Mouse (Mus musculus): Measurements from ENCODE around the gene Natd1. TPM values are rescaled to one million over a fixed set of nuclear protein-coding genes. Genes with fewer than 3 reads are reported as not detected.

The Natd1 gene
- polyA plus RNA-seq, 1 experiment from 2014 or later: 26.7 TPM

DNA sequence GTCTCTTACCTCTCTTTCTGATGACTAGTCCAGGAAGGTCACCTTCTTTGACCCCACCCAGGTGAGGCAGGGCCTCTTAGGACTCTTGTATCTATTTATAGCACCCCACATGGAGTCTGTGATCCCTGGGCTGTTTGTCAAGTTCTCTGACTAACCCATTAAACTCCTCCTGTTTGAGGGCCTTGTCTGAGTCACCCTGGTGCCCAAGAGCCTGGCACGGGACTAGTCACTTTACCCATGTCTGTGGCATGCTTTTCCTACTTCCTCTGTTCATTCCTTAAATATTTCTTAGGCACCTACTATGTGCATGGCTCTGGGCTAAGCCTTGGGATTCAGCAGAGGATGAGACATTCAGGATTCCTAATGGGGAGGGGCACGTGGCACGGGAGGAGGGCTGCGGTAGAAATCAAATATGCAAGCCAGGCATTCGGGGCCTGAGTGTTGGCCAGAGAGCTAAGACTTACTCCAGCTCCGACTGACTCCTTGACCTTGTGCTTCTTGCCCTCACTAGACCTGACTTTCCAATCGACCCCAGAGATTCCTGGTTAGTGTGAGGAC lies 16.3 kb upstream of the Natd1 start:
- no peaks in the 10 kb centered on the region for H3K9me3 ChIP-seq (replicated peaks)
- H3K27ac ChIP-seq: no peak overlapping the region
- no peaks in the 10 kb centered on the region for H3K36me3 ChIP-seq
- H3K4me3 ChIP-seq: peak overlapping the region; percentile 80
- H3K4me2 ChIP-seq (replicated peaks): peak overlapping the region; percentile 59
- 27% methylated on average over 7 of the region's 7 CpGs for WGBS
- peak overlapping the region; percentile 81 for H3K9ac ChIP-seq
- no peaks in the 10 kb centered on the region for H3K27me3 ChIP-seq
- peaks cover 34% of the 10 kb centered on the region for H3K4me1 ChIP-seq
- no peak for ATAC-seq (ENCODE audit: low FRiP score)

DNA sequence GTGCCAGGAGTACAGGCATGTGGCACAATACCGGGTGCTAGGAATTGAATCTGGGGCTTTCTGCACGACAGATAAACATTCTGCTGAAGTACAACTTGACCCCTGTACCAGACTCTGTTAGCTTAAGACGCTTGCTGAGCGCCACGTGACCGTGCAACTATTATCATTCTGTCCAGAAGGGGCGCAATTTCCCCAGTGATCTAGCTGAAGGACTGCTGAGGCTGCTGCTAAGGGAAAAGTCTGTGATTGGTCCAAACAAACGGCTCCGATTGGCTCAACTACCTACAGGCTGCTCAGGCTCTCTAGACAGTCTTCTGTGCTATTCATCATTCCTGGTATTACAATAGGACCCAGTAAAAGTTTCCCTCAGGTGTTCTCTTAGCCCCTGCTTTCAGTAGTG lies 12.7 kb upstream of the Natd1 start:
- ATAC-seq (ENCODE audit: low FRiP score): peak; percentile 64
- no peaks in the 10 kb centered on the region for H3K27me3 ChIP-seq
- no peak overlapping the region for H3K9ac ChIP-seq
- WGBS: under 1% methylated on average over 9 of the region's 9 CpGs
- H3K9me3 ChIP-seq (replicated peaks): no peaks in the 10 kb centered on the region
- H3K4me3 ChIP-seq: peak overlapping the region; percentile 26
- H3K4me2 ChIP-seq (replicated peaks): peak overlapping the region; percentile 50
- no peaks in the 10 kb centered on the region for H3K36me3 ChIP-seq
- peaks cover 12% of the 10 kb centered on the region for H3K4me1 ChIP-seq
- no peak overlapping the region for H3K27ac ChIP-seq

DNA sequence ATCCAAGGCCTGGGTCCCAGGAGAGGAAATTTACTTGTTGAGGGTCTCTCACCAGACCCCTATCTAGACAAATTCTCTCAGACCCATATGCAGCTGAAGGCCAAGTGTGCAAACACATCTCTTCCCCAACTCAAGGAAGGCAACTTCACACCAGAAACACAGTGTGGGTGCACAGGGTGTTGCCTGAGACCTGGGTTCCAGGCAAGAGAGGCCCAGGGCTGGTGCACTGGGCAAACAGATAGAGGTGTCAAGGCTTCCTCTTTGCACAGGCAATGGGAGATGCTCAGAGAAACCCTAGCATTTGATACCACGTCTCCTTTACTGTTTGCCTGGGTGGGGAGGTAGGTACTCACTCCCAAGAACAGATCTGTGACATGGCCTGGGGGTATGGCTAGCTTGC lies 10.4 kb upstream of the Natd1 start:
- Histone ChIP-seq H3K36me3 (0 out of 2 replicates have a peak, but pooled peaks cover 5% of the 10 kb centered on the region), H3K4me3 (no peak overlapping the region), H3K9ac (no peak overlapping the region), H3K9me3 (replicated peaks) (no peaks in the 10 kb centered on the region), H3K27me3 (no peaks in the 10 kb centered on the region), H3K4me1 (peaks cover 5% of the 10 kb centered on the region), H3K4me2 (replicated peaks) (no peak overlapping the region), H3K27ac (no peak overlapping the region)
- WGBS: 63% methylated on average over 1 of the region's 1 CpGs
- ATAC-seq (ENCODE audit: low FRiP score): no peak

DNA sequence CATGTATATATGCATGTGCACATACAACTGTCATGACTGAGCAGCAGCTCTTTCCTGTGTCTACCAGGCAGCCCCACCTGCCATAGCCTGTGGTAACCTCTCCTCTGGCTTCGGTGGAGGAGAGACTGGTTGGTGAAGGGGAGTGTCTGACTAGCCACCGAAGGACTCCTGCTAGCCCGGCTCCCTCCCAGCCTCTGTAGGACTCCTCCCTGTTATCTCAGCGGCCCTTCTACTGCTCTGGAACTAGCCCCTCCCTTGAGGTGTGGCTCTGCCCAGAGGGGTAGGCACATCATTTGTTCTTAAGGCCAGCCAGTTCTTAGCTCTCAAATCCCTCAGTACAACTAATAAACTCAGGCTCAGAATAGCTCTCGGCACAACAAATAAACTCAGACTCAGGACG lies 9.9 kb upstream of the Natd1 start:
- ATAC-seq (ENCODE audit: low FRiP score): no peak
- Histone ChIP-seq H3K27me3 (no peaks in the 10 kb centered on the region), H3K4me1 (peaks cover 5% of the 10 kb centered on the region), H3K9me3 (replicated peaks) (no peaks in the 10 kb centered on the region), H3K4me2 (replicated peaks) (no peak overlapping the region), H3K9ac (no peak overlapping the region), H3K27ac (no peak overlapping the region), H3K4me3 (no peak overlapping the region), H3K36me3 (0 out of 2 replicates have a peak, but pooled peaks cover 5% of the 10 kb centered on the region)
- 47% methylated on average over 6 of the region's 6 CpGs for WGBS

DNA sequence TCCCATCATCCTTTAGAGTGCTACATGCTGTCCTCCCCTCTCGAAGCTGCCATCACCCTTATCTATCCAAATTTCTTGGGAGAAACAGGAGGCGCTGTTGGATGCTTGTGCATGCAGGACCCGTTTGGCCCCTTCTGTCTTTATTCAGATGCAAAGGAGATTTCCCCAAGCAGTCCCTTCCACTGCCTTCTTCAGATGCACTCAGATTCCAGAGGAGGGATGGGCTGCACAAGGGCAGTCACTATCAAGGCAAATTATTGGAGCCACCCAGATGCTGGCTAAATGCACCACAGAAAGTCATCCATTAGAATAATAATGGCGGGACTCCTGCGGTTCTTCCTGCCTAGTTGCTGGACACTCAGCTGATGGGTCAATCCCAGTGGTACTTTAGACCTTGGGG lies 8.4 kb upstream of the Natd1 start:
- H3K27ac ChIP-seq: no peak overlapping the region
- no peak overlapping the region for H3K4me2 ChIP-seq (replicated peaks)
- peaks cover 5% of the 10 kb centered on the region for H3K4me1 ChIP-seq
- WGBS: 67% methylated on average over 5 of the region's 5 CpGs
- no peak for ATAC-seq (ENCODE audit: low FRiP score)
- H3K9me3 ChIP-seq (replicated peaks): no peaks in the 10 kb centered on the region
- 0 out of 2 replicates have a peak, but pooled peaks cover 5% of the 10 kb centered on the region for H3K36me3 ChIP-seq
- no peak overlapping the region for H3K4me3 ChIP-seq
- H3K27me3 ChIP-seq: no peaks in the 10 kb centered on the region
- no peak overlapping the region for H3K9ac ChIP-seq

DNA sequence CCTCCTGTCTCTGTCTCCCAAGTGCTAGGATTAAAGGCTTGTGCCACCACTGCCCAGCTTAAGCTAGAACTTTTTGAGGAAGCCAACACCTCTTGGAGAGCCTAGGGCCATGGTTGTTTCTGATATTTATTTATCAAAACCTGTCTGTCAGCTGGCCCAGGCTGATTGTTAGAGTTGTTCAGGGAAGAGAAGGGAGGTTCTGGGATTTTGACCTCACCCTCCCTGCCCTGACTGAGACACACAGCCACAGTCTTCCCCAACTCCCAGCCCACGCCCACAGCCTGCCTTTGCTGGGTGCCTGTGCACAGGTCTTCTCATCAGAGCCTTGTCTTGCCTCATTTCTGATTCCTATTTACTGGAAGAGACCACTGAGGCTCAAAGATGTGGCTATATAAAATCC lies 7.6 kb upstream of the Natd1 start:
- no peaks in the 10 kb centered on the region for H3K27me3 ChIP-seq
- H3K9me3 ChIP-seq (replicated peaks): no peaks in the 10 kb centered on the region
- 0 out of 2 replicates have a peak, but pooled peaks cover 5% of the 10 kb centered on the region for H3K36me3 ChIP-seq
- no peaks in the 10 kb centered on the region; the same call in 1 of the 2 replicates for H3K4me1 ChIP-seq
- ATAC-seq (ENCODE audit: low FRiP score): no peak
- 81% methylated on average over 1 of the region's 1 CpGs for WGBS
- no peak overlapping the region for H3K9ac ChIP-seq
- H3K4me3 ChIP-seq: no peak overlapping the region
- no peak overlapping the region for H3K4me2 ChIP-seq (replicated peaks)
- H3K27ac ChIP-seq: no peak overlapping the region

DNA sequence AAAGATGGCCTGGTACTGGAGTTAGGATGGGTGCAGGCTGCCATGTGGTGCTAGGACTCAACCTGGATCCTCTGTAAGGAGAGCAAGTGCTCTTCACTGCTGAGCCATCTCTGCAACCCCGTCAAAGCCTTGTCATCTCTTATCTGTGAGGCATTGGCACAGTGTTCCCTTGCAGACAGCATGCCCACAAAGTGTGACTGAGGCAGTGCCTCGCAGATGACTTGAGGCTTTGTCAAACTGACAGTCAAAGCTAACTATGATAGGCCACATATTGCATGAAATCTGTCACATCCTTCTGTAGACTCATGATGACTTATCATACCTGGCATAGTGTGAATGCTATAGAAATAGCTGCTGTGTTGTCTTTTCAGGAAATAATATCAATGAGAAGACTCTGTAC lies 5.5 kb upstream of the Natd1 start:
- Histone ChIP-seq H3K4me2 (replicated peaks) (no peak overlapping the region), H3K9ac (no peak overlapping the region), H3K27ac (no peak overlapping the region), H3K9me3 (replicated peaks) (no peaks in the 10 kb centered on the region), H3K36me3 (0 out of 2 replicates have a peak, but pooled peaks cover 5% of the 10 kb centered on the region), H3K27me3 (no peaks in the 10 kb centered on the region), H3K4me3 (no peak overlapping the region), H3K4me1 (0 out of 2 replicates have a peak, but pooled peaks cover 3% of the 10 kb centered on the region)
- 77% methylated on average over 2 of the region's 2 CpGs for WGBS
- no peak for ATAC-seq (ENCODE audit: low FRiP score)

DNA sequence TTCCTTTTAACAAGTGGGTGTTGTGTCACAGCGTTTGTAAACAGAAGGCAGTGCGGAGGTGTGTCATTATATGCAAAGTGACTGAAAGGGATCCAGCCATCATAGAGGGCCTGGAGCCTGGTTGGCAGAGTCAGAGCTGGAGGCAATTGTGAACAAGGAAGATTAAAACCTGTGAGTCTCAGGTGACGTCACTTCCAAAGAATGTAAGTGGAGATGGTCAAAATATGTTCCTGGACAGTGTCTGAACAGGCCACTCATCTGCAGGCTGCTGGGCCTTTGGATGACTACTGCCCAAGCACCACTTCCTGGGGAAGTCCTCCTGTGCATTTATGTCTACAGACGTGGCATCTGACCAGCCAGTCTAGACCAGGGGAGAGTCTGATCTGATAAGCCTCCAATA lies 651 bp upstream of the Natd1 start:
- Histone ChIP-seq H3K9ac (no peak overlapping the region), H3K4me3 (no peak overlapping the region), H3K4me1 (peaks cover 29% of the 10 kb centered on the region), H3K27me3 (no peaks in the 10 kb centered on the region), H3K9me3 (replicated peaks) (no peaks in the 10 kb centered on the region), H3K27ac (no peak overlapping the region), H3K4me2 (replicated peaks) (no peak overlapping the region), H3K36me3 (no peaks in the 10 kb centered on the region)
- 79% methylated on average over 4 of the region's 4 CpGs for WGBS
- no peak for ATAC-seq (ENCODE audit: low FRiP score)

DNA sequence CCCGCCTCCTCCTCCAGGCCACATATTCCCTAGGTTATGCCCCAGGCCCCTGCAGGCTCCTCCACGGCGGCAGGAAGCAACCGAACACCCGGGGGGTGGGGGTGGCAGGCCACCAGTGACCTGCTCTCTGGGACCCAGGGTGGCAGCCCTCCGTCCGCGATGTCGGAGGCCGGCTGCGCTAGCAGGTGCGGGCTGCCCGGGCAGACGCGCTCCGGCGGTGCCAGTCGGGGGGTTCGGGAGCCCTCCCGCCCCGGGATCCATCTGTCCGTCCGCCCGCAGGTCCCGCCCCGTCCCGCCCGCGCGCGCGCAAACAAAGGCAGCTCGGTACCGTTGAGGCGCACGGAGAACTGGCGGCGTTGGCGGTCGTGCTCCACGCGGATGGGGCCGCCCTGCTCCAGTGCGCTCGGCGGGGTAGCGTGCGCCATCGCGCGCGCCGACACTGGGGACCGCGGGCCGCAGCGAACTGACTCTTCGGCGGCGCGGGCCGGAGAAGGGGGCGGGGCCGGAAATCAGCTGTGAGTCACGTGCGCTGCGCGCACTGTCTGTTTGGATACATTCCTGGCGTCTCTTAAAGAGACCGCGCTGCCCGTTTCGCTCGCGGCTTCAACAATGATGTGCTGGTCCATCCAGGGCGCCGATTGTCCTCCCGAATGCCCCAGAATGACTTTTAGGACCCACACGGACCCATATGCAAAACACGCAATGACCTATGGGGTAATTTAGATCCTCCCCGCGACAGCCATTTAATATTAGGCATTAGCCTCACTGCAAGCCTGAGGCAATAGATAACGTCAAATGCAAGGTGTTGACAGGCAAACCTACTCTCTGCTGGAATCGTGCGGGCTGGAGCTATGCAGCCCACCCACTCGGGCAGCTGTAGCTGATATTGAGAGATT lies 1.0 kb downstream of the Natd1 start:
- WGBS: 0% methylated on average over 77 of the region's 86 CpGs
- Histone ChIP-seq H3K4me3 (peak overlapping the region; percentile 90), H3K9me3 (replicated peaks) (no peaks in the 10 kb centered on the region), H3K27ac (peak overlapping the region; percentile 88), H3K9ac (peak overlapping the region; percentile 91), H3K4me1 (peaks cover 29% of the 10 kb centered on the region), H3K4me2 (replicated peaks) (peak overlapping the region; percentile 81), H3K27me3 (no peaks in the 10 kb centered on the region), H3K36me3 (no peaks in the 10 kb centered on the region)
- ATAC-seq (ENCODE audit: low FRiP score): peak; percentile 96

DNA sequence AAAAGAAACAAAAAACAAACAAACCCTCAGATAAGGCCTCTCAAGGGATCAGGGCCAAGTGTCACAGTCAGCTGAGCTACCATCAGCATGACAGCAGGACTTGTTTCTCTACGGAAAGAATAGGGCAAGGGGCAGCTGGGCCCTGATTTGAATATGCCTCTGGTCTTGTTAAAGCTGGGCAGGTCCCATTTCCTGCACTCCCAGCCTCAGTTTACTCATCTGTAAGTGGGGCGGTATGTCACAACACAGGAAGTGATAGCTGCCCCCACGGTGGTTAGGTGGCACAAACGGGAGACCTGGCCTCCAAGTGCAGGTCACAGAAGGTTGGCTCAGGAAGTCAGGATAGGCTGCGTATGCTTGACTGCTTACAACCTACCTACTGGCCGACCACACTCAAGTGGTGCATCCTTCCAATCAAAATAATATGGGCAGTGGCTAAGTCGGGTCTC lies 2.0 kb downstream of the Natd1 start:
- Histone ChIP-seq H3K4me3 (peak overlapping the region; percentile 90), H3K27me3 (no peaks in the 10 kb centered on the region), H3K9me3 (replicated peaks) (no peaks in the 10 kb centered on the region), H3K27ac (no peak overlapping the region), H3K4me2 (replicated peaks) (peak overlapping the region; percentile 81), H3K9ac (peak overlapping the region; percentile 91), H3K4me1 (peaks cover 29% of the 10 kb centered on the region), H3K36me3 (no peaks in the 10 kb centered on the region)
- ATAC-seq (ENCODE audit: low FRiP score): no peak
- 36% methylated on average over 7 of the region's 7 CpGs for WGBS

DNA sequence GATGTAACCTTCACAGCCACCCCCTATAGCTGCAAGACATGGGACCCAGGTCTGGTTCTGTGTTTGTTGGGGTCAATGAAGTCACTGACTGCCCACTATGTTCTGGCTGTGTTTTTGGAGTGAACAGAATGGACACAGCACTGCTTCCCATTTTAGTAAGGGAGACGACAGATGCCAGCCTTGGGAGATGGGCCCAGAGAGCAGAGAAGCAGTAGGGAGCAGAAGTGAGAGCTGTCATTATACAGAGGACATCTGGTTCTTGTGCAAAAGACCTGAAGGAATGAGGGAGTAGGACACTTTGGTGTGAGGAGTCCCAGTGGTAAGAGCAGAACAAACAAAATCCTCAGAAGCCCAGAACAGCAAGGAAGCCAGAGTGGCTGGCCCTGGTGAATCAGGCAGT lies 4.9 kb downstream of the Natd1 start:
- no peaks in the 10 kb centered on the region for H3K27me3 ChIP-seq
- H3K9me3 ChIP-seq (replicated peaks): no peaks in the 10 kb centered on the region
- no peak overlapping the region for H3K4me3 ChIP-seq
- no peak overlapping the region for H3K27ac ChIP-seq
- H3K4me2 ChIP-seq (replicated peaks): no peak overlapping the region
- no peak overlapping the region for H3K9ac ChIP-seq
- 81% methylated on average over 1 of the region's 1 CpGs for WGBS
- ATAC-seq (ENCODE audit: low FRiP score): no peak
- peaks cover 17% of the 10 kb centered on the region for H3K36me3 ChIP-seq
- peaks cover 25% of the 10 kb centered on the region for H3K4me1 ChIP-seq

DNA sequence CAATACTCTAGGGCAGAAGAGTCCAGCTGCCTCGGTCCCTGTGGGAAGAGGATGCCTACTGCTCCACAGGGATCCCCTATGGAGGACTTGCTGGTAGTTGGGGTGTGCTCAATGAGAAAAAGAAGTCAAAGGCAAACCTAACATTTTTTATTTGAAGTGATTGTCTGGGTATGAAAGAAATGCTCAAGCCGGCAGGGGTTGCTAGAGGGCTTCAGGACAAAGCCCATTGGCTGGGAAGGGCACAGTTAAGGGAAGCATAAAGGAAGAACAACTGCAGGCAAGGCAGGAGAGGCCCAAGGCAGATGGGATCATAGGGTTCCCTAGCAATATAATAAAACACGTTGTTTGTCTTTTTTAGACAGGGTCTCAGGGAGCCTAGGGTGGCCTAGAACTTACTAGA lies 6.5 kb downstream of the Natd1 start:
- H3K27me3 ChIP-seq: no peaks in the 10 kb centered on the region
- no peak for ATAC-seq (ENCODE audit: low FRiP score)
- H3K4me2 ChIP-seq (replicated peaks): no peak overlapping the region
- no peaks in the 10 kb centered on the region for H3K9me3 ChIP-seq (replicated peaks)
- peaks cover 17% of the 10 kb centered on the region for H3K4me1 ChIP-seq
- no peak overlapping the region for H3K27ac ChIP-seq
- WGBS: 74% methylated on average over 3 of the region's 3 CpGs
- no peak overlapping the region for H3K9ac ChIP-seq
- peaks cover 32% of the 10 kb centered on the region for H3K36me3 ChIP-seq
- H3K4me3 ChIP-seq: no peak overlapping the region

All from hindbrain, embryonic 12.5 days (tissue).